Mouse (Mus musculus) myocyte (in vitro differentiated cells): ENCODE results near the gene Ctcf.

Source experiments
- E2F4 ChIP-seq: IDR thresholded peaks from one replicate; pipeline ENCODE4 v1.6.1; 2011; ENCODE audit warnings: mild to moderate bottlenecking, control low read depth, moderate library complexity; ENCODE audit not compliant: insufficient read depth
- MAX ChIP-seq: IDR thresholded peaks from one replicate; pipeline ENCODE4 v1.6.1; 2011; ENCODE audit warnings: low read depth, mild to moderate bottlenecking, control low read depth
- POLR2A ChIP-seq: IDR thresholded peaks from one replicate; pipeline ENCODE4 v1.6.1; 2011; ENCODE audit warnings: low read depth, mild to moderate bottlenecking, control low read depth, moderate library complexity; ENCODE audit not compliant: insufficient read length
- REST ChIP-seq: IDR thresholded peaks from one replicate; pipeline ENCODE4 v1.6.1; 2011; ENCODE audit warnings: mild to moderate bottlenecking, control low read depth, moderate library complexity; ENCODE audit not compliant: insufficient read depth, insufficient read length

DNA sequence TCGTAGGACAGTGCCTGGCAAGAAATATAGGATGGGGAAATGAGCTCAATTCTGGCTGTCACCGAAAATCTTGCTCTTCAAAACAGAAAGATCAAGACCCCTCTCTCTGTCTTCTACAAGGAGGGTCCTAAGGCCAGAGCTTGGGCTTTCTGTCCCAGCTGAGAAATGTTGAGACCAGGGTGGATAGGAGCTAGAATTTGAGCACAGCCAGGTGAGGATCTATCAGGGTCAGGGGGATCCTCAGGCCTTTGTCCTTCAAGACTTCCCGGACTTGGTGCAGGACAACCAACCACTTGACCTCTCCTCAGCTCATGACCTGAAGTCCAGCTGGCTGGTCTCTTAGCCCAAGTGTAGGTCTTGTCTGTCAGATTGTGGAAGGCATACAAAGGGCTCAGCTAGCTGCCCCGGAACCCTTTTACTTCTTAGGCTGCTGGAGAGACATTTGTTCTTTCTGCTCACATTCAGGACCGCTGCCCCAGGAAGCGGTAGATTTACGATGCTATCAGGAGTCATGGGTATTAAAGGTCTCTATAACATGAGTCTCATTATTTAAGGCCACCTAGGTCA is 12.6 kb upstream of the Ctcf start:
- TF ChIP-seq E2F4 (no peak), MAX (no peak), POLR2A (no peak), REST (no peak)
